Mouse (Mus musculus) adrenal gland, adult 2 months (tissue): ENCODE data around the gene Olfr446. TPM values are rescaled to one million over a fixed set of nuclear protein-coding genes. Genes with fewer than 3 reads are reported as not detected.

ENCODE experiments used
- DNase-seq: peaks from one replicate; pipeline ENCODE4 v3.0.0; 2021
- long read RNA-seq: library from polyadenylated mRNA; stranded (forward); transcript quantifications from one replicate; pipeline ENCODE4 v2.0.0, GENCODE M21; 2021
- polyA plus RNA-seq: library from polyadenylated mRNA; depleted of rRNA; stranded (reverse); fragments of >200 nt; gene quantifications from 2 replicates; pipeline ENCODE4 v1.2.3, GENCODE M21; 2012; rRNA removed
- total RNA-seq, 2 experiments: library from RNA; stranded (reverse); gene quantifications; 2 replicates each; pipeline ENCODE4 v1.2.3; 2021

Olfr446 gene
- total RNA-seq (not detected), polyA plus RNA-seq (not detected in 2 replicates)
- long read RNA-seq: 0 reads

DNA sequence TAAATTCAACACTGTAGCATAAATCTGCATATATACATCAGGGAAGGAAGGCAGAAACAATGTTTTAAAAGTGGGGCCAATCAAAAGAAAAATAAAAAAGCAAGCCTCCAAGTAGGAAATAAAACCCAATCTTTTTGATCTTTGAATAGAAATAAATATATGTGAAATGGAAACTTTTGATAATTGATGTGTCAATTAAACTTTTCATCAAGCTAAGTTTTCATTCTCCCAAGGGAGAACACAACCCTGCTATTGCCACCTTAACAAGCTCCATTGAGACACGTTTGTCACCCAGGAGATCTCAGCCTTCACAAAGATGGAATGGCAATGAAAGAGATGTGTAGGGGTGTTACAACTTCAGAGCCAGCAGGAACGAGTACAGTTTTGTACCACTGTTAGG is at the start of gene Olfr446:
TSS of gene Olfr446 (plus strand) at position 301 of the 400 bp plus-strand sequence.
- DNase-seq: no peak

DNA sequence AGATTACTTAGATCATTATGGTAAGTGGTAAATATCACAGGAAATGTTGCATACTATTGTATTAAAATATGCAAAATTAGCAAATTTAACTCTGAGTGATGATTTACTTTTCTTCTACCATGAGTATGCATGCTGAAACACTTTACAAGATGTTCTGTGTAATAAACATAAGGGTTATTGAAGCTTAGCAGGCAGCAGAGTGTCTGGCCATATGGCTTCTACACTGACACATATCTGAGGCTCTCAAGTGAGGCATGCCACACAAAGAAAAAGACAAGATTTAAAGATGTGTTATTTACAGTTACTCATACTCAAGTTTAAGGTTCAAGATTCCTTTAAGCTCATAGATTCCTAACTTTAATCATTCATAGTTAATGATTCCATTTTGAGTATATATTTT is 44.9 kb upstream of the Olfr446 start:
- DNase-seq: no peak

DNA sequence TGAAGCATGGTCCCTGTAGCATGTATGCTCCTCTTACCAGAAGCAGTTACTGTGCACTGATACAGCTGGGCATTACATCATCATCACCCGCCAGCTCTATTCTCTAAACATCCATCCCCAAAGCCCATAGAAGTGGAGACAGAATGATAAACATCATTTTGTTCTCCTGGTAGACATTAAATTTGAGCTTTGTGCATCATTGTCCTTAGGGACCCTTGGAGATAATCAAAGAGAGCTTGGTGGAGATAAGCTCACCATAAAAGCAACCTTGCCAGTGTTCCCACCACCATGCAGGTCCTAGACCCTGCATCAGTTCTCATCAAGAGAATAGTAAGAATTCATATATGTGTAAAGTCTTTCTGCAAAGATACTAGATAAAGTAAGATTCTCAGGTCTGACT is 31.0 kb upstream of the Olfr446 start, which contains the start of gene Olfr448:
TSS of gene Olfr448 (plus strand) at position 301 of the 400 bp plus-strand sequence.
- no peak for DNase-seq

DNA sequence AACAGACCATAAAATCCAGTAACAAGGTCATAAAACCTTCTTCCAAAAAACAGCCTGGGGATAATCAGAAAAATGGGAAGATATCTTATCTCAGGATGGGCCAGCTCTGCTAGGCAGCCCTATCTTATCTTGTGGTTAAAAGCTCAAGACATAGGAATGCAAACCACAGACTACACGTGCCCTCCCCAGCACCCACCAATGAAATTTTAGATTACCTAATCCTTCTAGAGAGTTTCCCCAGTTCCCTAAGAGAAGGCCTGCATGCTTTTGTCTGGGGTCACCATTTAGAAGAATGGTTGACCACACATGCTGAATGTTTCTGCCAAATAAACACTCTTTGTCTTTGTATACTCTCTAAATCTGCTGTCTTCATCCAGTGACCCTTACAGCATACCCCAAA is 20.8 kb upstream of the Olfr446 start:
- no peak for DNase-seq

DNA sequence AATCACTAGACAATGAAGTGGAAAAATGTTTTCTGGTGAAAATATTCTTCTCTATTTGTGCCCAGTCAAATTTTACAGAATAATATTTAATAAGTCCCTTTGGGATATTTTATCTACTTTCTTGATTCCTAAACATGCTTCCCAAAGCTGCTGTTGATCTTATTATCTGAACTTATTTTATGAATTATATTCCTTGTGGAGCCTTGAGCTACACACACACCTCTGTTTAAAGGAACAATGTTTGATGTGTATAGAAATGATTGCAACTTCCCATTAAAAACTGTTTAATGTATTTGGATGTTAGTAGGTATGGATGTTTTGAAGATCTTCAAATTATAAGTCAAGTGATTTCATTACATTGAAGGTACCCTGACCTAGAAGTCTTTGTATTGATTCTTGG is 12.6 kb upstream of the Olfr446 start, which contains the start of gene Olfr447:
TSS of gene Olfr447 (plus strand) at position 301 of the 400 bp plus-strand sequence.
- DNase-seq: no peak

DNA sequence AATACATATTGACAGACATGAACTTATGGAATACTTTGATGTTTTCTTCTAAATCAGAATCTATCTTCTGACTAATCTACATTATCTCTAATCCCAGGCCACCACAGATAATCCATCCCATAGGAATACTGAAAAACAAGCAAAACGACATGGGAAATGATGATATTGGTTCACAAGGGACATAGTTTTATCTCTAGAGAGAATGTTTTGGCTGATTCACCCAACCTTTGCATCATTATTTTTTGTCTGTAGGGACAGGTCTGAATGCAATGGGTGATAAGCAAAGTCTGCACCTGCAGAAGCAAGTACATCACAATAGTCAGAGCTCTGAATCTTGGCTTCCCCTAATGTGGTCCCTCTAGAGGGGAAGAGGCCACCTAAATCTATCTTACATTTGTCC is 27.6 kb downstream of the Olfr446 start, which contains the start of gene Olfr444:
TSS of gene Olfr444 (plus strand) at position 301 of the 400 bp plus-strand sequence.
- DNase-seq: no peak

DNA sequence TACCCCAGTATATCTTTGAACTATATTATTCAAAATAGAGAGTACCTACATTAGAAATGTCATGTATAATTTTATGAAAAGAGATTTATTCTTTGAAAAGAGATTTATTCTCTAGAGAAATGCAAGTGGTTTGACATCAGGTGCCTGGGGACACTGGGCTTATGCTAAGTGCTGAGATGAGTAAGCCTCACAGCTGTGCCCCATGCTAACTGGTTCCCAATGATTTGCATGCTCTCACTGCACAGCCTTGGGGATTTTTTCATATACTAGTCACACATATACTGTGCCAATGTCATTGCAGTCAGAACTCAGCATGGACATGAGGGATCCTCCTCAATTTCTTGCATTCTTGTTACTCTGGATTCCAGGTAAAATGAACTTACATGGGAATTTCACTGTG is 59.2 kb downstream of the Olfr446 start:
- no peak for DNase-seq

Other genes starting within 250 kb of the Olfr446 start
- gene Tcaf1, start 211.3 kb upstream of the Olfr446 start, total RNA-seq: 10 to 100 TPM; 83.0 to 87.0 TPM
- 19.6 and 21.8 TPM in 2 replicates for gene Tcaf1, start 211.3 kb upstream of the Olfr446 start, polyA plus RNA-seq
- not detected for gene Olfr453, start 182.0 kb upstream of the Olfr446 start, total RNA-seq
- gene Olfr453, start 182.0 kb upstream of the Olfr446 start, polyA plus RNA-seq: not detected in 2 replicates
- not detected for gene Olfr38, start 165.0 kb upstream of the Olfr446 start, total RNA-seq
- gene Olfr38, start 165.0 kb upstream of the Olfr446 start, polyA plus RNA-seq: not detected in 2 replicates
- not detected for gene Olfr452, start 136.3 kb upstream of the Olfr446 start, total RNA-seq
- gene Olfr452, start 136.3 kb upstream of the Olfr446 start, polyA plus RNA-seq: not detected in 2 replicates
- gene Olfr450, start 109.4 kb upstream of the Olfr446 start, total RNA-seq: not detected
- not detected in 2 replicates for gene Olfr450, start 109.4 kb upstream of the Olfr446 start, polyA plus RNA-seq
- gene Olfr449, start 87.0 kb upstream of the Olfr446 start, total RNA-seq: not detected
- not detected in 2 replicates for gene Olfr449, start 87.0 kb upstream of the Olfr446 start, polyA plus RNA-seq
- gene Olfr448, start 30.9 kb upstream of the Olfr446 start, total RNA-seq: not detected
- not detected in 2 replicates for gene Olfr448, start 30.9 kb upstream of the Olfr446 start, polyA plus RNA-seq
- gene Olfr447, start 12.5 kb upstream of the Olfr446 start, total RNA-seq: not detected
- gene Olfr447, start 12.5 kb upstream of the Olfr446 start, polyA plus RNA-seq: not detected in 2 replicates
- not detected for gene Olfr444, start 27.7 kb downstream of the Olfr446 start, total RNA-seq
- gene Olfr444, start 27.7 kb downstream of the Olfr446 start, polyA plus RNA-seq: not detected in 2 replicates
- gene Olfr441, start 185.0 kb downstream of the Olfr446 start, total RNA-seq: not detected
- not detected in 2 replicates for gene Olfr441, start 185.0 kb downstream of the Olfr446 start, polyA plus RNA-seq
- gene Olfr237-ps1, start 225.2 kb downstream of the Olfr446 start, total RNA-seq: not detected
- gene Olfr237-ps1, start 225.2 kb downstream of the Olfr446 start, polyA plus RNA-seq: not detected in 2 replicates
- gene Olfr437, start 241.9 kb downstream of the Olfr446 start, total RNA-seq: not detected
- gene Olfr437, start 241.9 kb downstream of the Olfr446 start, polyA plus RNA-seq: not detected in 2 replicates